Mouse (Mus musculus): Measurements from ENCODE around the gene Mtmr3. TPM values are rescaled to one million over a fixed set of nuclear protein-coding genes. Genes with fewer than 3 reads are reported as not detected.

Mtmr3 gene
- total and polyA plus RNA-seq, 3 experiments = 31.7 to 46.3 (median 32.5) TPM

DNA sequence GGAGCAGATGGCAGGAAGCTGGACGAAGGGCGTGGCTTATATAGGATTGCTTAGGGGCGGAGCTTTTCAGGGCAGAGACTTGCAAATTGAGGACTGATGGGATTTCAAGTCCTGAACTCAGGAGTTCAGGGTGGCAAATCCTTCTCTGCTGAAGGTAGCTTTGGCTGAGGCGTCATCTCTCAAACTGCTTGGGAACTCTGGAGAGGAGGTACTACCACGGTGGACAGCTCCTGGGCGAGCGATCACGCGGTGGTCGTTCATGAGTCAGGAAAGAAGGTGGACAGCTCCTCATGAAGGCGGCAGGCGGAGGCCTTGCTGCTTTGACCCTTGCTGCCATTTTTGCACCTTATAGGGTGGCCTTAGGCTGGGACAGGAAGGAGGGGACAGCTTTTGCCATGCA, 133.5 kb downstream of the Mtmr3 start:
- H3K27ac ChIP-seq (ENCODE audit: insufficient read depth, low read depth) = no peak overlapping the region
- H3K4me2 ChIP-seq (ENCODE audit: insufficient read depth, low read depth, poor library complexity, severe bottlenecking) = no peak overlapping the region
- no peaks in the 10 kb centered on the region for H3K27me3 ChIP-seq (replicated peaks)
- H3K4me3 ChIP-seq (replicated peaks in 1 of 3; ENCODE audit: low read depth in 2 of 3, low read length in 2 of 3, poor library complexity in 1 of 3) = no peak overlapping the region
- H3K79me2 ChIP-seq (replicated peaks; ENCODE audit: control insufficient read depth, extremely low read depth, insufficient read depth, poor library complexity, severe bottlenecking) = no peaks in the 10 kb centered on the region
- dilution Hi-C loops (cut with MboI; ENCODE audit: extremely low pct_ligation_motif_present, extremely low pct_unique_long_range_greater_than_20kb, low sequenced_read_pairs) = no loop called here
- DNase-seq (ENCODE audit: extremely low read depth) = no peak
- in situ Hi-C loops (cut with MboI; ENCODE audit: low pct_ligation_motif_present, low pct_unique_long_range_greater_than_20kb, low sequenced_read_pairs) = no loop called here
- TF ChIP-seq GABPA (IDR thresholded peaks at IDR 0.05; ENCODE audit: insufficient replicate concordance, low read depth, low read length) (no peak), MXI1 (IDR thresholded peaks at IDR 0.05; ENCODE audit: low read depth, low read length) (0 out of 2 replicates have a peak, but pooled peaks have one; percentile 28)
- no peaks in the 10 kb centered on the region for H3K9me3 ChIP-seq (replicated peaks; ENCODE audit: low read length)
- peaks cover 16 to 55% of the 10 kb centered on the region in 2 experiments for H3K4me1 ChIP-seq (ENCODE audit: control insufficient read depth in 1 of 2, insufficient read depth in 2 of 2)
- H3K9ac ChIP-seq (ENCODE audit: insufficient read depth, low read depth) = no peak overlapping the region
- H3K36me3 ChIP-seq (replicated peaks in 1 of 2; ENCODE audit: control insufficient read depth in 1 of 2, insufficient read depth in 1 of 2, low read length in 1 of 2) = no peaks in the 10 kb centered on the region

GRCm38 (mm10) chr11:4460615-4461014, 134.0 kb downstream of the Mtmr3 start:
- no peaks in the 10 kb centered on the region for H3K79me2 ChIP-seq (replicated peaks; ENCODE audit: control insufficient read depth, extremely low read depth, insufficient read depth, poor library complexity, severe bottlenecking)
- H3K4me1 ChIP-seq (ENCODE audit: control insufficient read depth in 1 of 2, insufficient read depth in 2 of 2) = peaks cover 16 to 55% of the 10 kb centered on the region in 2 experiments
- H3K27me3 ChIP-seq (replicated peaks) = no peaks in the 10 kb centered on the region
- dilution Hi-C loops (cut with MboI; ENCODE audit: extremely low pct_ligation_motif_present, extremely low pct_unique_long_range_greater_than_20kb, low sequenced_read_pairs) = no loop called here
- no peak overlapping the region for H3K4me3 ChIP-seq (replicated peaks in 1 of 3; ENCODE audit: low read depth in 2 of 3, low read length in 2 of 3, poor library complexity in 1 of 3)
- DNase-seq (ENCODE audit: extremely low read depth) = no peak
- TF ChIP-seq NRF1 (IDR thresholded peaks at IDR 0.05; ENCODE audit: low read depth, low read length) = no peak
- TF ChIP-seq BHLHE40 (IDR thresholded peaks at IDR 0.05; ENCODE audit: low read depth, low read length) = no peak
- no peak for TF ChIP-seq KAT2A (IDR thresholded peaks at IDR 0.05; ENCODE audit: insufficient replicate concordance, low read length)
- no peak for TF ChIP-seq POLR2AphosphoS2 (IDR thresholded peaks at IDR 0.05; ENCODE audit: low read depth, low read length)
- no peak for TF ChIP-seq CHD2 (IDR thresholded peaks at IDR 0.05; ENCODE audit: low read length)
- no peak for TF ChIP-seq SIN3A (IDR thresholded peaks at IDR 0.05; ENCODE audit: low read length)
- TF ChIP-seq MXI1 (IDR thresholded peaks at IDR 0.05; ENCODE audit: low read depth, low read length) = no peak
- in situ Hi-C loops (cut with MboI; ENCODE audit: low pct_ligation_motif_present, low pct_unique_long_range_greater_than_20kb, low sequenced_read_pairs) = no loop called here
- no peaks in the 10 kb centered on the region for H3K9me3 ChIP-seq (replicated peaks; ENCODE audit: low read length)
- no peak overlapping the region for H3K9ac ChIP-seq (ENCODE audit: insufficient read depth, low read depth)
- H3K36me3 ChIP-seq (replicated peaks in 1 of 2; ENCODE audit: control insufficient read depth in 1 of 2, insufficient read depth in 1 of 2, low read length in 1 of 2) = no peaks in the 10 kb centered on the region
- no peak overlapping the region for H3K4me2 ChIP-seq (ENCODE audit: insufficient read depth, low read depth, poor library complexity, severe bottlenecking)
- H3K27ac ChIP-seq (ENCODE audit: insufficient read depth, low read depth) = no peak overlapping the region

- Histone ChIP-seq H3K36me3 (replicated peaks in 1 of 2; ENCODE audit: control insufficient read depth in 1 of 2, insufficient read depth in 1 of 2, low read length in 1 of 2) (no peaks in the 10 kb centered on the region), H3K4me1 (ENCODE audit: control insufficient read depth in 1 of 2, insufficient read depth in 2 of 2) (peaks cover 4 to 20% of the 10 kb centered on the region in 2 experiments), H3K27ac (ENCODE audit: insufficient read depth, low read depth) (no peak overlapping the region), H3K4me2 (ENCODE audit: insufficient read depth, low read depth, poor library complexity, severe bottlenecking) (peak overlapping the region; percentile 58), H3K27me3 (replicated peaks) (no peaks in the 10 kb centered on the region), H3K9me3 (replicated peaks; ENCODE audit: low read length) (no peaks in the 10 kb centered on the region), H3K9ac (ENCODE audit: insufficient read depth, low read depth) (no peak overlapping the region), H3K4me3 (replicated peaks in 1 of 3; ENCODE audit: low read depth in 2 of 3, low read length in 2 of 3, poor library complexity in 1 of 3) (no peak overlapping the region), H3K79me2 (replicated peaks; ENCODE audit: control insufficient read depth, extremely low read depth, insufficient read depth, poor library complexity, severe bottlenecking) (no peaks in the 10 kb centered on the region)
- in situ Hi-C loops (cut with MboI; ENCODE audit: low pct_ligation_motif_present, low pct_unique_long_range_greater_than_20kb, low sequenced_read_pairs) = no loop called here
- DNase-seq (ENCODE audit: extremely low read depth) = peak; percentile 62
- dilution Hi-C loops (cut with MboI; ENCODE audit: extremely low pct_ligation_motif_present, extremely low pct_unique_long_range_greater_than_20kb, low sequenced_read_pairs) = no loop called here
- peak; percentile 51; the same call in 1 of the 2 replicates for TF ChIP-seq MAX (IDR thresholded peaks at IDR 0.05; ENCODE audit: low read length)
- no peak for TF ChIP-seq SMC3 (IDR thresholded peaks at IDR 0.05; ENCODE audit: low read depth, low read length)
- no peak for TF ChIP-seq ELF1 (IDR thresholded peaks at IDR 0.05; ENCODE audit: low read depth, low read length)
- no peak for TF ChIP-seq CHD1 (IDR thresholded peaks at IDR 0.05; ENCODE audit: low read depth, low read length)
- TF ChIP-seq ZKSCAN1 (IDR thresholded peaks at IDR 0.05; ENCODE audit: borderline replicate concordance, low read depth, low read length) = no peak
- TF ChIP-seq RAD21 (IDR thresholded peaks at IDR 0.05; ENCODE audit: low read depth, low read length) = no peak
- no peak for TF ChIP-seq HCFC1 (IDR thresholded peaks at IDR 0.05; ENCODE audit: low read depth, low read length)
- no peak for TF ChIP-seq EP300 (IDR thresholded peaks at IDR 0.05; ENCODE audit: low read length)
- no peak for TF ChIP-seq MXI1 (IDR thresholded peaks at IDR 0.05; ENCODE audit: low read depth, low read length)
- TF ChIP-seq NELFE (IDR thresholded peaks at IDR 0.05; ENCODE audit: low read depth, low read length) = no peak
- no peak for TF ChIP-seq MEF2A (IDR thresholded peaks at IDR 0.05; ENCODE audit: borderline replicate concordance, low read depth, low read length)
- TF ChIP-seq BHLHE40 (IDR thresholded peaks at IDR 0.05; ENCODE audit: low read depth, low read length) = peak; percentile 44; the same call in 1 of the 2 replicates
- TF ChIP-seq PAX5 (IDR thresholded peaks at IDR 0.05; ENCODE audit: low read length) = no peak
- no peak for TF ChIP-seq NRF1 (IDR thresholded peaks at IDR 0.05; ENCODE audit: low read depth, low read length)
- peak; percentile 85 for TF ChIP-seq USF2 (conservative IDR thresholded peaks at IDR 0.05; ENCODE audit: low read depth, low read length)
- TF ChIP-seq RCOR1 (conservative IDR thresholded peaks at IDR 0.05; ENCODE audit: low read depth, low read length) = no peak
- TF ChIP-seq USF1 (IDR thresholded peaks at IDR 0.05; ENCODE audit: low read depth, low read length) = peak; percentile 86
- TF ChIP-seq MYC (IDR thresholded peaks at IDR 0.05; ENCODE audit: low read depth, low read length) = no peak
- no peak for TF ChIP-seq TCF12 (IDR thresholded peaks at IDR 0.05; ENCODE audit: low read depth, low read length)
These were observed 139.6 kb downstream of the Mtmr3 start for GRCm38 (mm10) chr11:4454895-4455535.

Measured in CH12.LX (cell line).